Mouse (Mus musculus) stomach, postnatal 0 days (tissue): Measurements from ENCODE around the gene Rhbdd1.

Experiments used
- CTCF ChIP-seq: IDR thresholded peaks from 2 replicates; pipeline ENCODE4 v1.5.1; 2016; ENCODE audit warnings: antibody characterized with exemption, low read depth, mild to moderate bottlenecking, moderate library complexity
- EP300 ChIP-seq: optimal IDR thresholded peaks from 2 replicates; pipeline ENCODE3; 2016; ENCODE audit warnings: antibody characterized with exemption

- TF ChIP-seq CTCF (no peak), EP300 (no peak)
Observed at GRCm38 (mm10) chr1:82454031-82454430, 137.8 kb downstream of the Rhbdd1 start.
